11 mouse cellular contexts compared by ENCODE assay signal in genomic region chr2:118682544-118683260, GRCm38 (mm10). TPM values are rescaled to one million over a fixed set of nuclear protein-coding genes. Genes with fewer than 3 reads are reported as not detected.
A peak's percentile ranks its signal among the peaks of the same experiment; 100 is the strongest.
DNase-seq lines count a peak whose midpoint lies in the region; ATAC-seq and TF ChIP-seq lines count a peak whose summit lies in the region.
"Had no signal": no experiment of that assay in that cellular context is flagged by ENCODE, and none has a peak within 500 bp of the region (broad histone marks: within the 10 kb centered on the region; RNA-seq: fewer than 3 reads in every experiment).

No protein-coding gene starts in this region.

- no peaks in the 10 kb centered on the region for H3K9me3 ChIP-seq in kidney, embryonic 16.5 days (ENCODE audit: low read length)
- H3K9me3 ChIP-seq: midbrain, embryonic 13.5 days; neural tube, embryonic 12.5 days had no signal

- DNase-seq in gastrocnemius, adult 2 months: no peak
- DNase-seq in gastrocnemius, postnatal 25 days: no peak
- DNase-seq in kidney, adult 18-20 months: peak; percentile 61
- DNase-seq in Muller cell, postnatal 12 days (ENCODE audit: inconsistent ontology term): peak; percentile 70
- DNase-seq in retina, embryonic 14.5 days (ENCODE audit: low spot score): no peak
- no peak for DNase-seq in thymus, postnatal 10 days (ENCODE audit: low spot score in 2 of 2)

- H3K27ac ChIP-seq in gastrocnemius, adult 2 months: peak overlapping the region; percentile 20
- no peak overlapping the region for H3K27ac ChIP-seq in kidney, embryonic 16.5 days (ENCODE audit: low read length)
- H3K27ac ChIP-seq: liver, embryonic 14.5 days; midbrain, embryonic 13.5 days; neural tube, embryonic 12.5 days had no signal

- intact Hi-C loops in gastrocnemius, adult 2 months (cut with DNase I): no loop called here

- 45% methylated on average over 8 of the region's 8 CpGs for WGBS in kidney, embryonic 16.5 days

- TF ChIP-seq CTCF in gastrocnemius, adult 2 months (IDR thresholded peaks at IDR 0.05): no peak

- H3K27me3 ChIP-seq in kidney, embryonic 16.5 days (ENCODE audit: insufficient read depth, low read length): peaks cover 21% of the 10 kb centered on the region

- H3K36me3 ChIP-seq in kidney, embryonic 16.5 days (ENCODE audit: insufficient read depth, low read length): no peaks in the 10 kb centered on the region
- H3K36me3 ChIP-seq: midbrain, embryonic 13.5 days; neural tube, embryonic 12.5 days had no signal

- H3K9ac ChIP-seq in kidney, embryonic 16.5 days (replicated peaks; ENCODE audit: low read length): no peak overlapping the region
- H3K9ac ChIP-seq: liver, embryonic 14.5 days; midbrain, embryonic 13.5 days; neural tube, embryonic 12.5 days had no signal

- no peak for ATAC-seq in kidney, embryonic 16.5 days (ENCODE audit: low FRiP score, low TSS enrichment)
- 0 out of 2 replicates have a peak, but pooled peaks have one; percentile 40 for ATAC-seq in common myeloid progenitor, adult 5-6 weeks (replicated peaks; ENCODE audit: low read depth, poor library complexity, severe bottlenecking)
- ATAC-seq: midbrain, embryonic 13.5 days had no signal

- H3K4me1 ChIP-seq in kidney, embryonic 16.5 days (ENCODE audit: insufficient read depth, low read length): no peaks in the 10 kb centered on the region

- no peak overlapping the region for H3K4me3 ChIP-seq in gastrocnemius, adult 2 months
- H3K4me3 ChIP-seq in kidney, embryonic 16.5 days (ENCODE audit: low read length): no peak overlapping the region
- H3K4me3 ChIP-seq: midbrain, embryonic 13.5 days; neural tube, embryonic 12.5 days had no signal

- H3K4me2 ChIP-seq in kidney, embryonic 16.5 days (replicated peaks; ENCODE audit: low read depth, low read length): no peak overlapping the region
- H3K4me2 ChIP-seq: midbrain, embryonic 13.5 days; neural tube, embryonic 12.5 days had no signal

RNA-seq across cellular contexts. Expression of gene Pak6, which starts 19.6 kb away (rescaled TPM):
- not detected for total RNA-seq in gastrocnemius, adult 2 months (2021)
- total RNA-seq in gastrocnemius, postnatal 25 days (2021): under 1 TPM in 1 of 2 experiments, not detected in 1; 0.64 TPM
- polyA plus RNA-seq in kidney, embryonic 16.5 days (2015; fragmentation: Nextera tagmentation; extraction: Ambion mirVana): 0.60 and 1.4 TPM in 2 replicates
- total RNA-seq in common myeloid progenitor, adult 5-6 weeks (2017): 1.1 and 1.7 TPM in 2 replicates

RNA-seq across cellular contexts. Expression of gene Ankrd63, which starts 21.1 kb away (rescaled TPM):
- total RNA-seq in gastrocnemius, adult 2 months (2021): under 1 TPM in 1 of 2 experiments, not detected in 1; 0.06 TPM
- not detected for total RNA-seq in gastrocnemius, postnatal 25 days (2021)
- 0.25 and 0.30 TPM in 2 replicates for polyA plus RNA-seq in kidney, embryonic 16.5 days (2015; fragmentation: Nextera tagmentation; extraction: Ambion mirVana)
- 0.09 and 0.19 TPM in 2 replicates for total RNA-seq in common myeloid progenitor, adult 5-6 weeks (2017)
- polyA plus RNA-seq: neural tube, embryonic 12.5 days had no signal

RNA-seq across cellular contexts. Expression of gene Plcb2, which starts 45.5 kb away (rescaled TPM):
- total RNA-seq in gastrocnemius, adult 2 months (2021): under 1 TPM; 0.11 to 0.43 TPM
- under 1 TPM; 0.15 to 0.16 TPM for total RNA-seq in gastrocnemius, postnatal 25 days (2021)
- polyA plus RNA-seq in kidney, embryonic 16.5 days (2015; fragmentation: Nextera tagmentation; extraction: Ambion mirVana): 1.4 and 1.7 TPM in 2 replicates
- 34.5 and 42.0 TPM in 2 replicates for total RNA-seq in common myeloid progenitor, adult 5-6 weeks (2017)

Comparison
In these comparisons a context has a peak if more than half of its experiments do, and no peak if none do; other contexts are left out.
1. DNase-seq: peak in kidney, adult 18-20 months (single experiment) and Muller cell, postnatal 12 days (single experiment); none in gastrocnemius, adult 2 months (single experiment), gastrocnemius, postnatal 25 days (single experiment), retina, embryonic 14.5 days (single experiment) and thymus, postnatal 10 days (0 of 2).
2. RNA of gene Plcb2, which starts 45.5 kb away (total RNA-seq): 34.5 to 42.0 TPM in common myeloid progenitor, adult 5-6 weeks; 0.11 to 0.43 TPM in gastrocnemius, adult 2 months and 0.15 to 0.16 TPM in gastrocnemius, postnatal 25 days; every median in the first group is over 10 times any median in the second.